Mouse (Mus musculus) adrenal gland, postnatal 25 days (tissue): ENCODE measurements around the gene Tmem72. TPM values are rescaled to one million over a fixed set of nuclear protein-coding genes. Genes with fewer than 3 reads are reported as not detected.

ENCODE experiments used
- DNase-seq: peaks from one replicate; pipeline ENCODE4 v3.0.0; 2021; ENCODE audit warnings: mixed read lengths
- long read RNA-seq: library from polyadenylated mRNA; stranded (forward); transcript quantifications from one replicate; pipeline ENCODE4 v2.0.0, GENCODE M21; 2021
- total RNA-seq: library from RNA; stranded (reverse); gene quantifications from 2 replicates; pipeline ENCODE4 v1.2.3, GENCODE M21; 2021

The Tmem72 gene
- 0.09 and 0.14 TPM in 2 replicates for total RNA-seq
- long read RNA-seq, result 0 reads

DNA sequence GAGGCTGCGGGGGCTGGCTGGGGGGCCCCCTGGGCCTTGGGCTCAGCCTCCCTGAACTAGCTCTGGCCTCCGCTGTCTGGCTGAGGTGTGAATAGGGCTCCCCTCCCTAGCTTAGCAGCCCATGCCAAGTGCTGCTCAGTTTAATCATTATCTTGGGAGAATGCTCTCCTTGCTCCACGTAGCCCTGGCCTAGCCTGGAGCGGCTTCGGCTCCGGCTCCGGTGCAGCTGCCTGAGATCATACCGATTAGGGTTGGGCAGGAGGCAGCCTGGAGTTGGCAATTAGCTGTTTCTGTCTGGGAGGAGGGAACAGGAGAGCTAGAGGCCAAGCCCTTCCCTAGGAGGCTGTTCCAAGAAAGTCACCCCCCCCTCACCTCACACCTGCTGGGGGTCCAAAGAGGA, at the start of gene Tmem72:
TSS of gene Tmem72 (minus strand) at position 248 of the 400 bp plus-strand sequence.
- DNase-seq, result no peak

DNA sequence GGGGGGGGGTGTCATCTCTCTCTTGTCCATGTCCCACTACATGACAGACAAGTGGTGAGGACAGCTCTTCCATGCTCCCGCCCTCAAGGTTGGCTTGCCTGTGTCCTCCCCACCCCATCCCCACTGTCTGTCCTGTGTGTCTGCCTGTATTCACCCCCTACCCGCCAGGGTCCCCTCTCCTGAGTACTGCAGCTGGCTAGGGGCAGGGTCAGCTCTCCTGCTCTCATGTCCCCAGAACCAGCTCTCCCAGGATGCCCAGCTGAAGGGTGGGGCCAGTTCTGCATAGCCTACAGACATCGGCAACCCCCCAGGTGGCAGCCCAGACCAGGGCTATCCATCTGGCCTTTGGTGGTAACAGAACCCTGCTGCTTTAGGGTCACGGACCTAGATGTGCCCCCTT, 47.8 kb upstream of the Tmem72 start:
- DNase-seq, result no peak

DNA sequence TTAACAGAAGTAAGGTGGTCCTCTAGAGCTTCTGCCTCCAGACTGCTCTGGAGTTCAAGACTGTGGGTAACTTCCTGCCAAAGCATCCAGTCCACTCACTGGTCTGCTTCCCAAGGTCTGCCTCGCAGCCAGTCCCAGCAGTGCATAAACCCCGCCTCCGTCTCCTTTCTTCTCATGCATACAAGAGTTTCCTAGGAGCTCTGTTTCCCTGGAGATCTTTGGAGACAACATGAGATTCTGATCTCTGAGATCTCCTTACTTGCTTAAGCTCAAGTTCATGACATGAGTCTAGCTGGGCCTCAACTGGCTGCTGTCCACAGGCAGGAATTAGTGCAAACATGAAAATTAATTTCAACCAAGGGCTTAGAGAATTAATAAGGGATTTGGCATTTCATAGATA, 45.6 kb upstream of the Tmem72 start:
- no peak for DNase-seq

- no peak for DNase-seq
These were observed 43.5 kb upstream of the Tmem72 start for GRCm38 (mm10) chr6:116760181-116760580.

DNA sequence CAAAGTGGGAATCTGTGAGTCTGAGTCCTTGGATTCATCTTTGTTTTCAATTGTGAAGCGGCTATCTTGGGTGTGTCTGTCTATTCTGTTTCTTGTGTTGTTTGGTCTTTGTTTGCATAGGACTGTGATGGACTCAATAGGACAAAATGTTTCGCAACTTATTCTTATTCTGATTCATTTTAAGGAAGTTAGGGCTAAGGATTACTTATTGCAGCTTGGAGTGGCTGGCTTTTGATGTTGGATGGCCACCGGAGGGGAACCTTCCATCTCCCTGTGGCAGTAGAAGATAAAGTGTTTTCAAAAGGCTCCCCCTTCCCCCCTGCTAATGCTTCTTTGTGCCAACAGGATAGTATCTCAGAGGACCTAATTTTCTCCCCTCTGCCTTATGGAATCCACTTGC, 39.7 kb upstream of the Tmem72 start:
- DNase-seq, result no peak

GRCm38 (mm10) chr6:116738046-116738445, 21.3 kb upstream of the Tmem72 start:
- DNase-seq, result no peak

GRCm38 (mm10) chr6:116735361-116735760, 18.6 kb upstream of the Tmem72 start:
- no peak for DNase-seq

GRCm38 (mm10) chr6:116733577-116733976, 16.9 kb upstream of the Tmem72 start:
- DNase-seq, result no peak

GRCm38 (mm10) chr6:116724489-116725160, 7.9 kb upstream of the Tmem72 start:
- no peak for DNase-seq

DNA sequence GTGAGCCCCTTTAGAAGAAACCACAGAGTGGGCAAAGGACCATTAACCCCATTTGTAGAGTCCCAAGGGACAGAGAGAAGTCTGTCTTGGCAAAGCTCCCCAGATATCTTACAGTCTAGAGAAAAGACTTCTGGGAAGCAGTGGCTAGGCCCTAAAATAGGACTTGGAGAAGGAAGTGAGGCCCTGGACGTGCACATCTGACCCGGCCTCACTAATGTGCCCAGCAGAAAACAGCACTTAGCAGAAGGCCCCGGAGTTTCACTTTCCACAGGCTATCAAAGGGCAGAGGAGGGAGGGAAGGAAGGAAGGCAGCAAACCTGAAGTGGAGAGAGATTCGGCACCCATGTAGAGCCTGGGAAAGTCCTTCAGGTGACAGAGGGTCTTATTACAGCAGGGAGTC, 2.2 kb upstream of the Tmem72 start:
- no peak for DNase-seq

DNA sequence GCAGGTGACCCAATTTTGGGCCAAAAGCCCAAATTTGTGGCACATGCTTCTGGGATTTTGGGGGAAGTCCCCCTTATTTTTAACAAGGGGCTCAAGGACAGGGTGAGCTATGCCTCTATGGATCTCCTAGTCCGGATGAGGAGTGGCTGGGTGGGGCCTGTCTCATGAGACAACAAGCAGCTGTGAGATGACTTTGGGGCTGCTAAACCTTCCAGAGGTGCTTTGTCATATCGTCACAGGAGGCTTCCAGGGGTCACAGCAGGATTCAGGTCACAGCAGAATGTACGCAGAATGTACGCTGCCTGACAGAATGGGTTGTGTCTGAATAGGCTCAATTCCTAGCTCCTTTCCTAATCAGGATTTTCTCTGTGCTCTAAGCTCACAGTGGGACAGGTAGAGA, 1.6 kb upstream of the Tmem72 start:
- DNase-seq, result no peak

GRCm38 (mm10) chr6:116717851-116718250, 1.1 kb upstream of the Tmem72 start:
- DNase-seq, result no peak

GRCm38 (mm10) chr6:116715166-116715565, 1.5 kb downstream of the Tmem72 start:
- DNase-seq, result no peak

- DNase-seq, result no peak
These were observed 2.1 kb downstream of the Tmem72 start for GRCm38 (mm10) chr6:116714576-116714975.

DNA sequence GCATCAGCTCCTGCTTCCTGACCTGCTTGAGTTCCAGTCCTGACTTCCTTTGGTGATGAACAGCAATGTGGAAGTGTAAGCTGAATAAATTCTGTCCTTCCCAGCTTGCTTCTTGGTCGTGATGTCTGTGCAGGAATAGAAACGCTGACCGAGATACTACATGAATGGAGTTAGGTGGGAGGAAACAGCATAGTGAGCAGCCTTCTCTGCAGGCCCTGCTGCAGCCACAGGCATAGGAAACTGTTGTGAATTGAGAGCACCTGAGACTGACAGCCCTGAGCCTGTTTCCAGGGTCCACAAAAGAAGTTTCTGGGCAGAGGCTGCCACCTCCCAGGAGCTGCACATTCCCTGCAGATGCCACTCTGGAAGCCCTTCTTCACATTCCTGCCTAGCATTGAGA, 2.7 kb downstream of the Tmem72 start:
- DNase-seq, result no peak

DNA sequence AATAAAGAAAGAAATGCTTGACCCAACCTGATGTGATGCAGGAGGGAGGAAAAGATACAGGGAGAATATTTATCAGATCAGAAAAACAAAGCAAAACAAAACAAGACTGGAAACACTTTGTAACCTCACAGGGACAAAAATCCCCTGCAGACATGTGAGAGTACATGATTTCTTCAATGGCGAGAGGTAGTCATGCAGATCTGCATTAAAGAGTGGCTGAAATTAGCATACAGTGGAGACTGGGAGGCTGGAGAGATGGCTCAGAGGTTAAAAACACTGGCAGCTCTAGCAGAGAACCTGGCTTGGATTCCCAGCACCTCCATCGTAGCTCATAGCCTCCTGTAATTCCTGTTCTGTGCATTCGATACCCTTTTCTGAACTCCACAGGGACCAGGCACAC, 4.2 kb downstream of the Tmem72 start:
- DNase-seq, result no peak

GRCm38 (mm10) chr6:116712062-116712461, 4.7 kb downstream of the Tmem72 start:
- no peak for DNase-seq

- no peak for DNase-seq
These were observed 12.4 kb downstream of the Tmem72 start for GRCm38 (mm10) chr6:116704320-116704719.

- DNase-seq, result no peak
These were observed 15.9 kb downstream of the Tmem72 start for GRCm38 (mm10) chr6:116700821-116701220.

DNA sequence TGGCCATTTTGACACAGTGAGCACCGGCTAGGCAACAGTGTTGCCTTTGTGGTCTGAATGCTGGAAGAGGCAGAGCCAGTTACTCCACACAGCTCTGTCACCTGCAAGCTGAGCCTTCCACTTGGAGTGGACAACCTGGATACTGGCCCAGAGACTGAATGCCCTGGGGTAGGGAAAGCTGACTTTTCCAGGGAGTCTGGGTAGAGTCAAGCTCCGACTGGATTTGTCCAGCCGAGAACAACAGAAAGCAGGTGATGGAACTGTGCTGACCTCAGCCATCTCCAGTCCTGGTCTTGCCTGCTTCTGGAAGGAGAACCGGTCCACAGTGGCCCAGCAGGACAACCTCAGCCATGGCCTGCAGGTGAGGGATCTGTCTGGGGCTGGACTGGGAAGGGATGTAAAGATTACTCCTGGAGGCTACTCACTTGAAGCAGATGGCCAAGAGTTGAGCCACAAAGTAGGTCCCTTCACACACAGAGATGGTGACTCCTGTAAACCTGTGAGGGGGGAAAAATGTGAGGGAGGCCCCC, 18.8 kb downstream of the Tmem72 start:
- DNase-seq, result no peak

- no peak for DNase-seq
These were observed 19.3 kb downstream of the Tmem72 start for GRCm38 (mm10) chr6:116697413-116697812.

DNA sequence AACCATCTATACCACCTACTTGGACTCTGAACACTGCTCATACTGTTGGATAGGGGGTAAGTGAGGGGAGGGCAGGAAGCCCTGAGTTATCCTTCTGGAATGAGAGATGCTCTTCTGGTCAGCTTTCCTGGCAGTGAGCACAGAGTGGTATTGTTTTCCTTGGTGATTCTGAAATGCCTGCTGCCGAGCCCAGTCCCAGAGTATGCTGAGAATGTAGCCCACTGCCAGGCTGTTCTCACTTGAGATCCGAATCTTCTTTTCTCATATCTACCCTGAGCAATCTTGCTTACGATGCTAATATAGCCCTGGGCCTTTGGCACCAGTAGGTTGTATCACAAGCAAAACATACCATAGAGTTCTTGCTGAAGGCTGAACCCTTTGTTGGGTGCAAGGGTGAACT, 22.4 kb downstream of the Tmem72 start:
- DNase-seq, result no peak

- no peak for DNase-seq
These were observed 23.1 kb downstream of the Tmem72 start for GRCm38 (mm10) chr6:116693639-116694038.

GRCm38 (mm10) chr6:116682317-116682716, 34.4 kb downstream of the Tmem72 start:
- DNase-seq, result no peak
